8 mouse cellular contexts compared by ENCODE assay signal in genomic region chr10:127597311-127597901, GRCm38 (mm10). TPM values are rescaled to one million over a fixed set of nuclear protein-coding genes. Genes with fewer than 3 reads are reported as not detected.
A peak's percentile ranks its signal among the peaks of the same experiment; 100 is the strongest.
DNase-seq lines count a peak whose midpoint lies in the region; ATAC-seq and TF ChIP-seq lines count a peak whose summit lies in the region.

No protein-coding gene starts in this region.

- TF ChIP-seq EP300 in lung, postnatal 0 days (IDR thresholded peaks at IDR 0.05): no peak

- H3K4me2 ChIP-seq in midbrain, embryonic 13.5 days (replicated peaks): no peak overlapping the region
- no peak overlapping the region for H3K4me2 ChIP-seq in midbrain, embryonic 11.5 days
- no peak overlapping the region for H3K4me2 ChIP-seq in heart, embryonic 15.5 days
- no peak overlapping the region for H3K4me2 ChIP-seq in lung, postnatal 0 days (replicated peaks; ENCODE audit: low read depth, low read length)

- H3K4me1 ChIP-seq in midbrain, embryonic 13.5 days (replicated peaks): peaks cover 10% of the 10 kb centered on the region
- peaks cover 3% of the 10 kb centered on the region; the same call in 1 of the 2 replicates for H3K4me1 ChIP-seq in midbrain, embryonic 11.5 days (ENCODE audit: control insufficient read depth, insufficient read depth, low read length)
- peaks cover 70% of the 10 kb centered on the region for H3K4me1 ChIP-seq in heart, embryonic 15.5 days (replicated peaks)
- peaks cover 30% of the 10 kb centered on the region; the same call in 1 of the 2 replicates for H3K4me1 ChIP-seq in lung, postnatal 0 days (ENCODE audit: insufficient read depth, low read depth, low read length)

- H3K27me3 ChIP-seq in midbrain, embryonic 13.5 days: no peaks in the 10 kb centered on the region
- no peaks in the 10 kb centered on the region for H3K27me3 ChIP-seq in midbrain, embryonic 11.5 days (ENCODE audit: control insufficient read depth, insufficient read depth, low read length)
- H3K27me3 ChIP-seq in heart, embryonic 15.5 days: no peaks in the 10 kb centered on the region
- H3K27me3 ChIP-seq in lung, postnatal 0 days (replicated peaks; ENCODE audit: insufficient read depth, low read length): no peaks in the 10 kb centered on the region

- TF ChIP-seq CTCF in lung, postnatal 0 days (IDR thresholded peaks at IDR 0.05): no peak

- H3K27ac ChIP-seq in midbrain, embryonic 13.5 days: 0 out of 2 replicates have a peak overlapping the region, but pooled peaks have one; percentile 16
- H3K27ac ChIP-seq in midbrain, embryonic 11.5 days (ENCODE audit: low read depth, low read length): no peak overlapping the region
- peak overlapping the region; percentile 71 for H3K27ac ChIP-seq in heart, embryonic 15.5 days
- H3K27ac ChIP-seq in lung, postnatal 0 days (ENCODE audit: low read length): peak overlapping the region; percentile 72

- H3K36me3 ChIP-seq in midbrain, embryonic 13.5 days: peaks cover 83% of the 10 kb centered on the region
- H3K36me3 ChIP-seq in midbrain, embryonic 11.5 days (ENCODE audit: control insufficient read depth, insufficient read depth, low read length): peaks cover 14% of the 10 kb centered on the region
- H3K36me3 ChIP-seq in heart, embryonic 15.5 days: no peaks in the 10 kb centered on the region
- H3K36me3 ChIP-seq in lung, postnatal 0 days (ENCODE audit: insufficient read depth, low read length): peaks cover 3% of the 10 kb centered on the region; the same call in 1 of the 2 replicates

- WGBS in midbrain, embryonic 13.5 days: 81% methylated on average over 5 of the region's 5 CpGs
- WGBS in midbrain, embryonic 11.5 days: 83% methylated on average over 5 of the region's 5 CpGs
- 67% methylated on average over 5 of the region's 5 CpGs for WGBS in heart, embryonic 15.5 days
- 67% methylated on average over 5 of the region's 5 CpGs for WGBS in lung, postnatal 0 days

- peak; percentile 66 for DNase-seq in adrenal gland, adult 2 months
- no peak for DNase-seq in adrenal gland, adult 18-20 months (ENCODE audit: low spot score in 2 of 2)
- DNase-seq in midbrain, embryonic 11.5 days (ENCODE audit: low spot score, missing footprints): no peak
- DNase-seq in lung, postnatal 0 days (ENCODE audit: low spot score): no peak
- no peak for DNase-seq in yolk sac, embryonic 10.5 days (ENCODE audit: low spot score)

- ATAC-seq in midbrain, embryonic 13.5 days: no peak
- no peak for ATAC-seq in midbrain, embryonic 11.5 days (ENCODE audit: low FRiP score)
- ATAC-seq in heart, embryonic 15.5 days (replicated peaks; ENCODE audit: insufficient number of reproducible peaks, insufficient read depth, low FRiP score, low read depth): 0 out of 2 replicates have a peak, but pooled peaks have one; percentile 5
- ATAC-seq in lung, postnatal 0 days: no peak
- ATAC-seq in megakaryocyte-erythroid progenitor cell, adult 5-6 weeks (replicated peaks; ENCODE audit: low FRiP score, low TSS enrichment, poor library complexity, severe bottlenecking): no peak

- H3K9me3 ChIP-seq in midbrain, embryonic 13.5 days: no peaks in the 10 kb centered on the region
- no peaks in the 10 kb centered on the region for H3K9me3 ChIP-seq in midbrain, embryonic 11.5 days (ENCODE audit: control insufficient read depth, low read length)
- no peaks in the 10 kb centered on the region for H3K9me3 ChIP-seq in heart, embryonic 15.5 days (replicated peaks)
- H3K9me3 ChIP-seq in lung, postnatal 0 days (ENCODE audit: low read length): no peaks in the 10 kb centered on the region

- no peak overlapping the region for H3K9ac ChIP-seq in midbrain, embryonic 13.5 days (replicated peaks)
- no peak overlapping the region for H3K9ac ChIP-seq in midbrain, embryonic 11.5 days (ENCODE audit: low read length)
- no peak overlapping the region for H3K9ac ChIP-seq in heart, embryonic 15.5 days
- H3K9ac ChIP-seq in lung, postnatal 0 days (replicated peaks; ENCODE audit: low read depth): no peak overlapping the region

- H3K4me3 ChIP-seq in midbrain, embryonic 13.5 days (replicated peaks): no peak overlapping the region
- no peak overlapping the region for H3K4me3 ChIP-seq in midbrain, embryonic 11.5 days (ENCODE audit: low read depth, low read length)
- H3K4me3 ChIP-seq in heart, embryonic 15.5 days: no peak overlapping the region
- no peak overlapping the region for H3K4me3 ChIP-seq in lung, postnatal 0 days (ENCODE audit: low read depth, low read length)

RNA-seq across cellular contexts. Expression of gene Lrp1, which starts 23.5 kb away (rescaled TPM):
- total RNA-seq in adrenal gland, adult 2 months (2021): 100 to 1,000 TPM; 138 to 196 TPM
- 197 and 201 TPM in 2 replicates for polyA plus RNA-seq in adrenal gland, adult 2 months (2012; rRNA removed)
- 100 to 1,000 TPM; 145 to 148 TPM for total RNA-seq in adrenal gland, adult 18-20 months (2021)
- polyA plus RNA-seq in midbrain, embryonic 13.5 days (2015; fragmentation: Nextera tagmentation; extraction: Ambion mirVana): 98.2 and 99.4 TPM in 2 replicates
- 52.2 and 58.8 TPM in 2 replicates for polyA plus RNA-seq in midbrain, embryonic 11.5 days (2014; fragmentation: Nextera tagmentation; extraction: Ambion mirVana)
- 31.2 and 43.1 TPM in 2 replicates for polyA plus RNA-seq in heart, embryonic 15.5 days (2015; fragmentation: Nextera tagmentation; extraction: Ambion mirVana)
- polyA plus RNA-seq in lung, postnatal 0 days (2015; fragmentation: Nextera tagmentation; extraction: Ambion mirVana): 71.0 and 75.4 TPM in 2 replicates
- total RNA-seq in megakaryocyte-erythroid progenitor cell, adult 5-6 weeks (2014; fragmentation: Nextera tagmentation): 0.26 TPM in 1 of 2 replicates, not detected in the other
- 0.04 TPM in 1 of 2 replicates, not detected in the other for total RNA-seq in megakaryocyte-erythroid progenitor cell, adult 5-6 weeks (2017)

RNA-seq across cellular contexts. Expression of gene Stat6, which starts 45.4 kb away (rescaled TPM):
- total RNA-seq in adrenal gland, adult 2 months (2021): 100 to 1,000 TPM in 1 of 2 experiments, 10 to 100 TPM in 1; 88.3 to 109 TPM
- 67.6 and 83.8 TPM in 2 replicates for polyA plus RNA-seq in adrenal gland, adult 2 months (2012; rRNA removed)
- total RNA-seq in adrenal gland, adult 18-20 months (2021): 100 to 1,000 TPM in 1 of 2 experiments, 10 to 100 TPM in 1; 87.7 to 105 TPM
- 3.8 and 4.3 TPM in 2 replicates for polyA plus RNA-seq in midbrain, embryonic 13.5 days (2015; fragmentation: Nextera tagmentation; extraction: Ambion mirVana)
- 5.7 and 6.9 TPM in 2 replicates for polyA plus RNA-seq in midbrain, embryonic 11.5 days (2014; fragmentation: Nextera tagmentation; extraction: Ambion mirVana)
- polyA plus RNA-seq in heart, embryonic 15.5 days (2015; fragmentation: Nextera tagmentation; extraction: Ambion mirVana): 26.2 and 33.5 TPM in 2 replicates
- 39.1 and 41.9 TPM in 2 replicates for polyA plus RNA-seq in lung, postnatal 0 days (2015; fragmentation: Nextera tagmentation; extraction: Ambion mirVana)
- 51.7 and 57.9 TPM in 2 replicates for total RNA-seq in megakaryocyte-erythroid progenitor cell, adult 5-6 weeks (2014; fragmentation: Nextera tagmentation)
- total RNA-seq in megakaryocyte-erythroid progenitor cell, adult 5-6 weeks (2017): 32.2 and 35.3 TPM in 2 replicates
